Comparison of ENCODE assay signal across 20 mouse cellular contexts in the genomic region with DNA sequence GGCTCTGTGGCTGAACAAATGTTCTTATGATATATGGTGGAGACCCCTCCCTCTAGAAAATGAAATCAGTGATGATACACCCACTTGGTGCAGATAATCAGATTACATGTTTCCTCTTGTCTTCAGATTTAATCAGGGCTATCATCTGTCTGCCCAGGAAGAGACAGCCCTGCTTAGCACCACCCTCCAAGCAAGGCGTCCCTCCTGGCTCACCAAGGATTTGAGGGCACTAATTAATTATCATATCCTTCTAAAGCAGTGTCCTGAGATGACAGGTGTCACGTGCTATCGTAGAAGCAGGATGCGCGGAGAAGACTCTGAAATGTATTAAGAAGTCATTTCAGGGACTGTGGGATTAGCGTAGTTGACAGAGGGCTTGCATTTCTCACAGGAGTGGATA.
"Had no signal": no experiment of that assay in that cellular context is flagged by ENCODE, and none has a peak within 500 bp of the region (broad histone marks: within the 10 kb centered on the region; RNA-seq: fewer than 3 reads in every experiment).

No protein-coding gene starts in this region.

- H3K9me3 ChIP-seq: liver, embryonic 13.5 days; liver, embryonic 15.5 days; lung, embryonic 15.5 days; midbrain, embryonic 12.5 days; neural tube, embryonic 12.5 days had no signal

- H3K4me2 ChIP-seq: liver, embryonic 11.5 days; liver, embryonic 13.5 days; liver, embryonic 15.5 days; lung, embryonic 15.5 days; midbrain, embryonic 12.5 days; neural tube, embryonic 12.5 days had no signal

- H3K4me1 ChIP-seq: liver, embryonic 13.5 days; liver, embryonic 15.5 days; lung, embryonic 15.5 days; megakaryocyte, embryonic 14.5 days; neural tube, embryonic 12.5 days had no signal

- H3K27me3 ChIP-seq: liver, embryonic 13.5 days; liver, embryonic 15.5 days; lung, embryonic 15.5 days; megakaryocyte, embryonic 14.5 days; midbrain, embryonic 12.5 days; neural tube, embryonic 12.5 days had no signal

- H3K27ac ChIP-seq: liver, embryonic 13.5 days; liver, embryonic 15.5 days; lung, embryonic 15.5 days; macrophage; midbrain, embryonic 12.5 days; neural tube, embryonic 12.5 days had no signal

- H3K9ac ChIP-seq: liver, embryonic 13.5 days; liver, embryonic 15.5 days; liver, postnatal 0 days; lung, embryonic 15.5 days; midbrain, embryonic 12.5 days; neural tube, embryonic 12.5 days had no signal

- H3K4me3 ChIP-seq: liver, embryonic 13.5 days; liver, embryonic 15.5 days; lung, embryonic 15.5 days; megakaryocyte, embryonic 14.5 days; midbrain, embryonic 12.5 days; neural tube, embryonic 12.5 days had no signal

- DNase-seq: liver, embryonic 13.5 days; liver, postnatal 0 days; lung, adult 2 months; lung, postnatal 14 days; lung, postnatal 36 days; midbrain, embryonic 14.5 days; right cerebral cortex, adult 18-20 months; right cerebral cortex, postnatal 25 days; right cerebral cortex, postnatal 4 days; spleen, adult 18-20 months; thymus, postnatal 14 days; thymus, postnatal 36 days had no signal

- ATAC-seq: liver, postnatal 0 days; lung, postnatal 0 days had no signal

- H3K36me3 ChIP-seq: liver, embryonic 13.5 days; liver, embryonic 15.5 days; lung, embryonic 15.5 days; midbrain, embryonic 12.5 days; neural tube, embryonic 12.5 days had no signal
